Mouse (Mus musculus): ENCODE data around the gene Sfn. TPM values are rescaled to one million over a fixed set of nuclear protein-coding genes. Genes with fewer than 3 reads are reported as not detected.

Sfn gene
- total RNA-seq, 2 experiments from 2014 or later: 1.7 to 2.0 TPM

DNA sequence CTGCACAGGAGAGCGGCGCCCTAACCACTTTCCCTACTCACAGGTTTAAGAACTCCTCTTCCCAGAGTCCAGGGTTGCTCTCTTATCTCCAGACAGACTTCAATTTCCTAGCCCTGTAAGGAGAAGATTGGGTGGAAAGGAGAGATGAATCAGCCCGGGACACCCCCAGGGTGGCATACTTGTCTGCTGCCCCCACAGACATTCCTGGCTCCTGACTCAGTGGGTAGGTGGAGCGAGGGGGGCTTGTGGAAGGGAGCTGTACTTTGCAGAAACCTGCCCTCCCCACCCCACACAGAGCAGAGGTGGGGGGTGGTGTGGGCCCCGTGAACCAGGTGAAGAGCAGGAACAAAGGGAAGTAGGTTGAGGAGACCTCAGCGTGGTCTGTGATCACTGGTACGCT is 6.4 kb downstream of the Sfn start:
- ATAC-seq (replicated peaks; ENCODE audit: low FRiP score, low TSS enrichment, poor library complexity, severe bottlenecking): no peak

DNA sequence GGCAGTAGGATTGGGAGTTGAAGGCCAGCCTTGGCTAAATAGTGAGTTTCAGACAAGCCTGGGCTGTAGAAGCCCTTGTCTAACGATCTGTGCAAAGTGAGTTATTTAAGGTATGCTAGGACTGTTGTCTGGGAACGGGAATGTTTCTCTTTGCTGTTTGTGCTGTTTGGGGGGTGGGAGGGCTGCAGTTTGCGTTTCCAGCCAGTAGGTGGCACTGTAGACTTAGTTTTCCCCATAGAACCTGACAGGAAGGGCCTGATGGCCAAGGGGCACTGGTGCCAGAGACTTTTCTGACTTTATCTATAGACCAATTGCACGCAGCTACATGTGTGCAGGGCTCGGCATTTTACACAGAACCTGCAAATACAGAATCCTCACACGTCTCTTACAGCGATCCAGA is 9.4 kb downstream of the Sfn start:
- ATAC-seq (replicated peaks; ENCODE audit: low FRiP score, low TSS enrichment, poor library complexity, severe bottlenecking): peak; percentile 59

DNA sequence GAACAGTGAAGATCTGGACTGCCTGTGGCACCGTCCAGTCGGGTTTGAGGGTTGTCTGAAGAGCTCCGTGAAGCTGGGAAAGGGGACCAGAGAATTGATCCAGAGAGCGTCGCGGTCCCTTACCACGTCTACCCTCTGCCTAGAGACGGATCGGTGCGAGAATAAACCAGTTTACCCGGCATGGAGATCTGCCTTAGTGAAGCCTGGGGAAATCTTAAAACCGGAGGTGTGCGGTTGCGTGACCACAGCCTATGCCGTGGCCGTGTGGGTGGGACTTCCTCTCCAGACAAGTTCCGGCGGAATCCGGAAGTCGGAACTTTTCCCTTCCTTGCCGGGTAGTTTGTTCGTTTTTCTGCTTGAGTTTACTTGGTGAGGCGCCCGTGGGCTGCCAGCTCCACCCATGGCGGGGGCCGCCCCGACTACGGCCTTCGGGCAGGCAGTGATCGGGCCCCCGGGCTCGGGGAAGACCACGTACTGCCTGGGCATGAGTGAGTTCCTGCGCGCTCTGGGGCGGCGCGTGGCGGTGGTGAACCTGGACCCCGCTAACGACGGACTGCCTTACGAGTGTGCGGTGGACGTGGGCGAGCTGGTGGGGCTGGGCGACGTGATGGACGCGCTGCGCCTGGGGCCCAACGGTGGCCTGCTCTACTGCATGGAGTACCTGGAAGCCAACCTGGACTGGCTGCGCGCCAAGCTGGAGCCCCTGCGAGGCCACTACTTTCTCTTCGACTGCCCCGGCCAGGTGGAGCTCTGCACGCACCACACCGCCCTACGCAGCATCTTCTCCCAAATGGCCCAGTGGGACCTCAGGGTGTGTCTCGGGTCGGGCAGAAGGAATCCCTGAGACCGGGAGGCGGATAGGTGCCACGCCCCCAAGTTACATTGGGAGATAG is 17.7 kb downstream of the Sfn start, which contains the start of gene Gpn2:
Gene Gpn2, plus strand, starts transcription at position 304 of the 893 bp plus-strand sequence.
- peak; percentile 87 for ATAC-seq (replicated peaks; ENCODE audit: low FRiP score, low TSS enrichment, poor library complexity, severe bottlenecking)

DNA sequence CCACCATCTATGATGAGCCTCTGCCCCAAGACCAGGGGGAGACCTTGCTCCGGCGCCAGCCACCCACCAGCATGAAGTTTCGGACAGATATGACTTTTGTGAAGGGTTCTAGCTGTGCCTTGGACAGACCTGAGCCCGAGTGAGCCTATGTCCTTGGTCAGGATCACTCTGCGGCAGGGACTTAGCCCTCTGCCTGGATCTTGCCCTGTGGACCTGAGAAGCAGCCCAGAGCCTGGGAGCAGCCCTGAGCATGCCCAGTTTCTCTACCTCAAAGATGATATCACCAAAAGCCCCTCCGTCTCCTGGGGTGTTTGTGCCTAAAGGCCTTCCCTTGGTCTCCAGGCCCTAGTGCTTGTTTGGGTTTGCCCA is 18.3 kb downstream of the Sfn start:
- ATAC-seq (replicated peaks; ENCODE audit: low FRiP score, low TSS enrichment, poor library complexity, severe bottlenecking): peak; percentile 7

DNA sequence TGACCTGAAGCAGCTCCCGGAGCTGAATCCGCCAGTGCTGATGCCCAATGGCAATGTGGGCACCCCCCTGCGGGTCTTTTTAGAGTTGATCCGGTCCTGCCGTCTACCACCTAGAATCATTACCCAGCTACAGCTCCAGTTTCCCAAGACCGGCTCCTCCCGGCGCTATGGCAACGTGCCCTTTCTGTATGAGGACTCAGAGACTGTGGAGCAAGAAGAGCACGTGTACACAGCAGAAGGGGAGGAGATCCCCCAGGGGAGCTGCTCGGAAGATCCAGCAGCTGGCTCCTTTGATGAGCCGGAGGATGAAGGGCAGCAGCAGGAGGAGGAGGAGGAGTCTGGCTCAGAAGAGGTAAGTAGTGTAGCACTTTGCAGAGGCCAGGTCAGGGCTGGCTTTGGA is 24.0 kb downstream of the Sfn start:
- ATAC-seq (replicated peaks; ENCODE audit: low FRiP score, low TSS enrichment, poor library complexity, severe bottlenecking): no peak

DNA sequence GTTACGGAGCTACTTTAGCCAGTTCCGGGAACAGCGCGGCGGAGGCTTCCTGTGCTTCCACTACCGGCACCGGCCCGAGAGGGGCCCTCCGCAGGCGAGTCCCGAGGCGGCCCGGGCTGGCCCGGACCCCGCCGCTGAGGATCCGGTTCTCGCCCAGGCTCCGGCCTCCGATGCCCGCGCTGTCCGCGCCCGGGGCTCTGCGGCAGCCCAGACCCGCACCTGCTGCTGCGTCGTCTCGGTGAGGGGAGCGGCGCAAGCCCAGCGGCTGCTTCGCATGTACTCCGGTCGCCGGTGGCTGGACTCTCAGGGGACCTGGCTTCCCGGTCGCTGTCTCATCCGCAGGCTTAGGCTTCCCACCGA is 27.1 kb downstream of the Sfn start:
- ATAC-seq (replicated peaks; ENCODE audit: low FRiP score, low TSS enrichment, poor library complexity, severe bottlenecking): no peak; the same call in 1 of the 2 replicates

DNA sequence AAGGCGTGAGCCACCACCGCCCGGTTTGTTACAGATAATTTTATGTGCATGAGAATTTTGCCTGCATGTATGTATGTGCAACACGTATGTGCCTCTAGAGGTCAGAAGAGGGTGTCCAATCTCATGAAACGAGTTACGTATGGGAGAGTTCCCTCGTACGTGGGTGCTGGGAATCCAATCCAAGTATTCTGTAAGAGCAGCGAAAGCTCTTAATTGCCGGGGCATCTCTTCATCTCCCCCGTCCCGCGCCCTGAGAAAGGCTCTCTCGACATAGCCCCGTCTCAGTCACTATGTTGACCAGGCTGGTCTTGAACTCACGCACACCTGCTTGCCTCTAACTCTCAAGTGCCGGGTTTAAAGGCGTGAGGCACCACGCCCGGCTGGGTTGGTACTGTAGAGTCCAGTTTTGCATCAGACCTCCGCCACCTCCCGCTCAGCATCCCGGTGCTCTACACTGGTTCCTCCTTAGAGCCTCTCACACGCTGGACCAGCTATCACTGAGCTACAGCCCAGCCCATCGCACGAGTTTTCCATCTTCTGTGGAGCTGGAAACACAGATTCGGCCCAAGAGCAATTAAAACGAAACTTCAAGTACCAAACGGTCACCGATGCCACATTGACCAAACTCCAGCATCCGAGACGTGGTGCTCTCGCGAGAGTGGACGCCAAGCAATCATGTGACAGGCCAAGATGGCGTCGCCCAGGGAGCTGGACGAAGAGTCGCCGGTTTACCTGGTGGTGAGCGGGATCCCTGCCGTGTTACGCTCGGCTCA is 27.7 kb downstream of the Sfn start, which contains the start of gene Gpatch3:
Gene Gpatch3, plus strand, starts transcription at position 676 of the 773 bp plus-strand sequence.
- peak; percentile 90 for ATAC-seq (replicated peaks; ENCODE audit: low FRiP score, low TSS enrichment, poor library complexity, severe bottlenecking)

DNA sequence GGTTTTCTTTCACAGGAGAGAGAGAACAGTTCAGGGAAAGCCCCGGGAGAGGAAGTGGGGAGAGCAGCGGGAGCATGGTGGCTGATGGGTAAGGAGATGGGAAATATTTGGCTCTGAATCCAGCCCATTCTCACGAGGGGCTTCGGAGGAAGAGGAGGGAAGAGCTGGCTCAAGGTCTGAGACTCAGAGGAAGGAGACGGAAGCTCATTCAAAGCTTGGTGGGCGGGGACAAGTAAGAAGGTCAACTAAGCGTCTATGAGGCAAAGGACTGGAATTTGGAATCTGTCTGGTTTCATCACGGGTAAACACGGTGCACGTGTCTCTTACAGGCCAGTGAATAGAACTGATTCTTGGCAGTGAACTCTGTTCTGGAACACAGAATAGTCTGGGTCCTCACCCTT is 31.9 kb downstream of the Sfn start:
- ATAC-seq (replicated peaks; ENCODE audit: low FRiP score, low TSS enrichment, poor library complexity, severe bottlenecking): no peak

DNA sequence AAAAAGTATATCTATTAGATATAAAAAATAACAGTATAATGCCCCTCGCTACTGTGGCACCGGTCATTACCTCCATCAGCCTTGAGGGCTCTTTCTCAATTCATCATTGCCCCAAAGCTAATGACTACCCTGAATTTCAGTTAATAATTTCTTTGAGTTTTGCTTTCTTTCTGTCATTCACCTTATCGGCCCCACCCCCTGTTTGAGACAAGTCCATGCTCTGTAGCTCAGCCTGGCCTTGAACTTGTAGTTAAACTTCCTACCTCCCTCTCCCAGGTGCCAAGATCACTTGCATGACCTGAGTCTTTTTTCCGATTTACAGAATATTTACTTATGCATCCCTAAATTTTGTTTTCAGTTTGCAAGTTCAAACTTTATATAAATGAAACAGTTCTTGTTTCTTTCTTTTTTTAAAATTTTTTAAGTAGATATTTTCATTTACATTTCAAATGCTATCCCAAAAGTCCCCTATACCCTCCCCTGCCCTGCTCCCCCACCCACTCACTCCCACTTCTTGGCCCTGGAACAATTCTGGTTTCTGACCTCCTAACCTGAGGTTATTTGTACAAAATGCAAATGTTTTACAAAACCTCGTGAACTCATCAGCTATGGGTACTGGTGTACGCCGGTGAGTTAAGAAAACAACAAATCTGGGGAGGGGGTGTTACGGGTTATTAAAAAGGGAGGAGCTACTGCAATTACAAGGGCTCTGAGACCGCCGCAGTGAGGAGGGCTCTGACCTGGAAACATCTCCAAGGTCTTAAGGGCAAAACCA is 32.5 kb downstream of the Sfn start:
- no peak for ATAC-seq (replicated peaks; ENCODE audit: low FRiP score, low TSS enrichment, poor library complexity, severe bottlenecking)

DNA sequence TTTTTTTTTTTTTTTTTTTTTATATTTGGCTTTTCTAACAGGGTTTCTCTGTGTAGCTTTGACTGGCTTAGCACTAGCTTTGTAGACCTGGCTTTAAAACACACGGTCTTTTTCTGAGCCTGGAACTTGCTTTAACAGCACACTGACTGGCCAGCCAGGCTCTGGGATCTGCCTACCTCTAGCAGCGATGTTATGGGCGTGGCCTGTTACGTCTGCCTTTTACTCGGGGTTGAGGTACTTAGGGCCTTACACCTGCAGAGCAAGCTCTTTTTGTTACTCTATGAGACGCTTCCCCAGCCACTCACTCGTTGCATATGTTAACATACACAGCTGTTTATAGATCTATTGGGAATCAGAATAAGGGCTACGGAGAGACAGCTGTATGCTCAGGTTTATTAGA is 34.7 kb downstream of the Sfn start:
- ATAC-seq (replicated peaks; ENCODE audit: low FRiP score, low TSS enrichment, poor library complexity, severe bottlenecking): no peak

DNA sequence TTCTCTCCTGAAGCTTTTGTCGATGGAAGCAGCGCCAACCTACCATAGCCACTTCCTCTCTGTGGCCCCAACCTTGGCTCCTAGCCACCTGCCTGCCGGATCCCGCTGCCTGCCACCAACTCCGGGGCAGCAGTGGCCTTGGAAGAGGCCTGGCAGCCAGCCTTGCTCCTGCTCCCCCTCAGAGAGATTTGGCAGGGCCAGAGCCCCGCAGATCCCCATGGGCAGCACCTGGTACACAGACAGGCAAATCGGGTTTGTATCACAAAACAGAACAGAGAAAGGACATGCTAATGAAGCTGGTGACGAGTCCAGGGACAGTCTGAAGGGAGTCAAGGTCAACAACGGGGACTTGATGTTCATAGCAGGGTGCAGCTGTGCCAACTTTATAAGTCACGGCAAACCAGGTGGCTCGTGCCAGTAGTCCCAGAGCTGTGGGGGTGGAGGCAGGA is 38.8 kb downstream of the Sfn start:
- ATAC-seq (replicated peaks; ENCODE audit: low FRiP score, low TSS enrichment, poor library complexity, severe bottlenecking): peak; percentile 53

DNA sequence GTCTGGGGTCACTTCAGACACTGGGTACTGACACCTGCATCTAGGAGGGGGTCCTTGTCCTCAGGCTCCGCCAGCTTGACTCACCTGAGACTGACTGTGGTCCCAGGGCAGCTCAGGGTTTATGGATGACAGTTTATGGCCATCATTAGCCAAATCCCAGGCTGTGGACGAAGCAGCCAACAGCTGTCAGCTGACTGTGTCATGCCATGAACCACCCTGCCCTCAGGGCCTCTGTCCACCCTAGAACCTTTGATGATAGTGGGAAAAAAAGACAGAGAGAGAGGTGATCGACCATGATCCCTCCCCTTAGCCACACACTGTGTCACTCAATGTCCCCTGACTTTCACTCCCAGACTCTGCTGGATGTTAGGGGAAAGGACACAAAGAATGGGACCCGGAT is 40.3 kb downstream of the Sfn start:
- no peak for ATAC-seq (replicated peaks; ENCODE audit: low FRiP score, low TSS enrichment, poor library complexity, severe bottlenecking)

DNA sequence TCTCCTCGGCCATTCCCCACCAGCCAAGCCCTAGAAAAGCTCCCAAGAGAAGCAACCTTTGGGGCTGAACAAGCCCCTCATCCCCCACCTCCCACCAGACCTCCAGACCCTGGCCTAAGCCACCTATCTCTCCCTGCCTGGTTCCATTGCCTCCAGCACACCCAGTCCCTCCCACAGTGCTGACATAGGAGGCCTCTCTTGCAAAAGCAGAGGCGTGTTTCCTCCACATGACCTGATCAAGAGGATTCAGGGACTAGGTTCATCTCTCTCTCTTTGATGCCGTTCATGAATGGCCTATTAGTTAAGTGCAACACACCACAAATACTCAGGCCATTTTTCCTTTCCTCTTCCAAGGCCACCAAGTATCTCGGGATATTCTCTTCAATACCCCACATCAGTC is 42.1 kb downstream of the Sfn start:
- no peak for ATAC-seq (replicated peaks; ENCODE audit: low FRiP score, low TSS enrichment, poor library complexity, severe bottlenecking)

DNA sequence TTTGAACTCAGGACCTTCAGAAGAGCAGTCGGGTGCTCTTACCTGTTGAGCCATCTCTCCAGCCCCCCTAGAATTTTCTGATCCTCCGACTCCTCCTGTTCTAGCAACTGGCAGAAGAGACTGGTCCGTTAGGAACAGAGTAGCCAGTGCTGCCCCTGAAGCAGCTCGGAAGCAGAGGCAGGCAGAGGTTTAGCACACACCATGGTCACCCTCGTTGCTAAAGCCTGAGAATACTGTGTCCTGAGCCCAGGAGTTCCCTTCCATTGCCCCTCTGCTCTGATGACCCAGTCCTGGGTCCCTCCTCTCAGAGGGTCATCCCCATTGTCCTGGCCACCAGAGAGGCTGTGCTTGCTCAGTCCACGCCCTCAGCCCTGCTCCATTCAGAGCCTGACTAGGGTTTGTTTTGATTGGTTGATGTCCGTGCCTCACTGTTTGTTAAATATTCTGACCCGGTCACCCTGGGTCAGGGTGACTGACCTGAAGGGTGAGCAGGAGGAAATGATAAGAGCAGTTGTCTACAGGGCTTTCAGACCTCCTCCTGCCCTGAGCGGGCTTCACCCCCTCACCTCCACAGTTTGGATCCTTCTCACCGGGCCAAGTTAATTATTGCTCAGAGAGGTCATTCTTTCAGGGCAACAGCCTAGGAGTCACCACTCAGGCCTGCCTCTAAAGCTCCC is 44.8 kb downstream of the Sfn start:
- no peak for ATAC-seq (replicated peaks; ENCODE audit: low FRiP score, low TSS enrichment, poor library complexity, severe bottlenecking)

DNA sequence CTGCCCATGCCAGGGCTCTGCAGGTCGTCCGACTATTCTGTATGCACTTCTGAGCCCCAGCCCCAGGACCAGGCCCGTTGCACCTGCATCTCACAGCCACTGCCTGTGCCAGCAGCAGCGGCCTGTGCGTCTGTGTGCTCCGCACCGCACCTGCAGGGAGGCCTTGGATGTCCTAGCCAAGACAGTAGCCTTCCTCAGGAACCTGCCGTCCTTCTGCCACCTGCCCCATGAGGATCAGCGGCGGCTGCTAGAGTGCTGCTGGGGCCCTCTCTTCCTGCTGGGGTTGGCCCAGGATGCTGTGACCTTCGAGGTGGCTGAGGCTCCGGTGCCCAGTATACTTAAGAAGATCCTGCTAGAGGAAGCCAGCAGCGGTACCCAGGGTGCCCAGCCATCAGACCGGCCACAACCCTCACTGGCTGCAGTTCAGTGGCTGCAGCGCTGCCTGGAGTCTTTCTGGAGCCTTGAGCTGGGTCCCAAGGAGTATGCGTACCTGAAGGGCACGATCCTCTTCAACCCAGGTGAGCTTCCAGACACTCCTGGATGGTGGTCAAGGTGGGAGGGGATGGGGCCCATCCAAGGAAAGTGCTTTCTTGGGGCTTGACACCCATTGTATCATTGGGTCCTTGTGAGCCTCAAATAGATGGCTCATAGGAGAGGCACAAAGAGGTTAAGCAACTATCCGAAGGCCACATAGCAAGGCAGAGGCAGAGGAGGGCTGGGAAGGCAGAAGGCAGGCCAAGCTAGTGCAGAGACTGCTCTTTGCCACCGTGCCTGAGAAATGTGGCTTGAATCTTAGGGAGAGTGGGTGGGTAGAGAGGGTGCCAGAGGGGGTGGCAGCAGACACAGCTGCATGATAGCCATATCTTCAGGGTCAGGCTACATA is 48.3 kb downstream of the Sfn start:
- no peak for ATAC-seq (replicated peaks; ENCODE audit: low FRiP score, low TSS enrichment, poor library complexity, severe bottlenecking)

DNA sequence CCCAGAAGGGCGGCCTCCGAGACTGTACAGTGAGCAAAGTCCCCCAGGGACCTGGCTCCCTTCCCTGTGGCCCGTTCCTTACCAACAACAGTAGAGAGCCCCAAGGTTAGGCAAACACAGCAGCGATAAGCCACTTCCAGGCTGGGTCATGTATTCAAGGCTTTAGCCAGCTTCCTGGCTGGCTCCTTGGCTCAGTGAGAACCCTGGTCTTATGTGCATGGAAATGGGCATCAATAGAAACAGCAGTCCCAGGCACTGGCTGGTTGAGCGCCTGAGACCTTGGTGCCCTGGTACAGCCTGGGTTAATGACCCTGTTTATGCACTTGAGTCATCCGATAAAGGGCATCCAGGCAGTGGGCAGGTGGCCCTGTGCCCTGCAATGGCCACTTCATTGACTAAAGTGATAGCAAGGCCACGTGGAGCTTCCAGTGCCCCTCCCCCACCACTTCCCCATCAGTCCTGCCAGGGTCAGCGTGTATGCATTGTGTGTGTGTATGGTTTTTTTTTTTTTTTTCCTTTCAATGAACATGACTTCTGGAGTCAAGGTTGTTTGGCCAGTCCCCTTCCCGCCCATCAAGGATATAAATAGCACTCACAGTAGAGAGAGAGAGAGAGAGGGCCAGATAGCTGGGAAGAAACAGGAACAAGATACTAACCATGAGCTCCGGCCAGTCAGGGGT is 49.1 kb downstream of the Sfn start, which contains the start of gene Nr0b2:
Gene Nr0b2, plus strand, starts transcription at position 609 of the 680 bp plus-strand sequence.
- ATAC-seq (replicated peaks; ENCODE audit: low FRiP score, low TSS enrichment, poor library complexity, severe bottlenecking): no peak

DNA sequence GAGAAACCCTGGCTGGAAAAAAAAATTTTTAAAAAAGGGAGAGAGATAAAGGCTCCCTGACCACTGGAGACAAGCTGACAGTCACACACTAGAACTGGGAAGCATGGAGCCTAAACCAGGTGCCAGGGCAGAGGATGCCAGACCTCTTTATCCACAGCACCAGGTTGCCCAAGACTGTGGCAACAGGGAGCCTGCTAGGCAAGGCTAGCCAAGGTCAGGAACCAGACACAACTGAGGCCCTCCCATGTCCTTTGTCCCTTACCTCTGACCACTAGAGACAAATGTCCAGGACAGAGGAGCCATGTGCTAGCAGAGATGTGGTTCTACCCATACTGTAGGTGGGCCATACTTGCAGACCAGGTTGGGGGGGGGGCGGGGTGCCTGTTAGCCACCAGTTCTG is 49.9 kb downstream of the Sfn start:
- no peak for ATAC-seq (replicated peaks; ENCODE audit: low FRiP score, low TSS enrichment, poor library complexity, severe bottlenecking)

Data from megakaryocyte-erythroid progenitor cell, adult 5-6 weeks (primary cell).